Mouse (Mus musculus) lung, adult 2 months (tissue): ENCODE measurements around the gene Sbk3.

ENCODE experiments used
- CTCF ChIP-seq: fragments of 200-500 bp; IDR thresholded peaks from 2 replicates; pipeline ENCODE4 v1.5.1; 2011; ENCODE audit warnings: mild to moderate bottlenecking, low read length, control low read depth; ENCODE audit not compliant: insufficient read depth
- POLR2A ChIP-seq: fragments of 200-500 bp; IDR thresholded peaks from 2 replicates; pipeline ENCODE4 v1.6.1; 2011; ENCODE audit warnings: low read depth, mild to moderate bottlenecking, control low read depth, low read length, borderline replicate concordance; ENCODE audit errors: extremely low read depth

DNA sequence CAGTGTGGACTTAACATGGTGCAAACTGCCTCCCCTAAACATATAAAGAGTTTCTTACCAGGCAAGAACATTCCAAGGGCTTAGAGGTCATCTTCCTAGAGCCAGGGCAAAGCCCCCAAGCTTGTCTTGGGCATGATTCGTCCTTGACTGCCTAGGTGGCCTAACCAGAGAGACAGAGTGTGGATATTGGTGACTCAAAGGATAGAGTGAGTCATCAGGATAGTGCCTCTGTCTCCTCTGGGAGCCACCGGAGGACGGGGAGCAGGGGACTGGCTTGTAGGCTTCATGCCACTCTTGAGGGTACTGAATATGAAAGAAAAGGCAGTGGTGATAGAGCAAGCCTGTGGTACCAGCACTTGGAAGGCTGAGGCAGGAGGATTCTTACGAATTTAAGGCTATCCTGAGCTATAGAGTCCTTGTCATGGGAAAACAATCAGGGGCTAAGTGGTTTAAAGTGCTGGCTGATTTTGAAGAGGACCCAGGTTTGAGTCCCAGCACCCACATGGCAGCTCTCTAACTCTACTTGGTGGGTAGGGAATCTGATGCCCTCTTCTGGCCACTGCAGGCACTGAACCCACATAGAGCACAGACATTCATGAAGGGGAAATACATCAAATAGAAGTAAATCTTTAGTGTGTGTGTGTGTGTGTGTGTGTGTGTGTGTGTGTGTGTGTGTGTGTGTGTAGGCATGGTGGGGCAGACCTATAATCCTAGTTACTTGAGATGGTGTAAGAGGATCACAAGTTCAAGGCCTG is 36.6 kb downstream of the Sbk3 start:
- TF ChIP-seq CTCF (no peak), POLR2A (no peak)
